Mouse (Mus musculus) myocyte (in vitro differentiated cells): ENCODE data around the gene Osbpl6. TPM values are rescaled to one million over a fixed set of nuclear protein-coding genes. Genes with fewer than 3 reads are reported as not detected.

Experiments
- H3K27me3 ChIP-seq: one replicate; pipeline ENCODE4 v1.6.1; 2011; ENCODE audit not compliant: control insufficient read depth, insufficient read depth, insufficient read length
- H3K36me3 ChIP-seq: one replicate; pipeline ENCODE4 v1.6.1; 2011; ENCODE audit not compliant: control insufficient read depth, insufficient read depth
- H3K4me2 ChIP-seq: one replicate; pipeline ENCODE4 v1.6.1; 2011; ENCODE audit warnings: low read depth, control low read depth
- H3K4me3 ChIP-seq: one replicate; pipeline ENCODE4 v1.5.1; 2011; ENCODE audit warnings: mild to moderate bottlenecking, control low read depth, moderate library complexity
- H3K79me2 ChIP-seq: one replicate; pipeline ENCODE4 v1.6.1; 2011; ENCODE audit not compliant: control insufficient read depth, insufficient read depth
- H3ac ChIP-seq: one replicate; pipeline ENCODE4 v1.6.1; 2011; ENCODE audit not compliant: control insufficient read depth, insufficient read length
- CEBPB ChIP-seq: IDR thresholded peaks from 2 replicates; pipeline ENCODE4 v1.6.1; 2011; ENCODE audit warnings: mild to moderate bottlenecking, moderate library complexity; ENCODE audit not compliant: poor library complexity, insufficient read depth, severe bottlenecking
- E2F4 ChIP-seq: IDR thresholded peaks from one replicate; pipeline ENCODE4 v1.6.1; 2011; ENCODE audit warnings: mild to moderate bottlenecking, control low read depth, moderate library complexity; ENCODE audit not compliant: insufficient read depth
- MAX ChIP-seq: IDR thresholded peaks from one replicate; pipeline ENCODE4 v1.6.1; 2011; ENCODE audit warnings: low read depth, mild to moderate bottlenecking, control low read depth
- MYOD1 ChIP-seq, 3 experiments: IDR thresholded peaks; one replicate each; pipeline ENCODE4 v1.6.1; 2011; ENCODE audit warnings: control low read depth in 2 of 3, low read depth in 2 of 3, mild to moderate bottlenecking in 2 of 3, moderate library complexity in 1 of 3; ENCODE audit not compliant: insufficient read length in 2 of 3, control insufficient read depth in 1 of 3
- MYOG ChIP-seq, 3 experiments: IDR thresholded peaks; one replicate each; pipeline ENCODE4 v1.6.1; 2011; ENCODE audit warnings: control low read depth in 2 of 3, low read depth in 2 of 3, mild to moderate bottlenecking in 2 of 3; ENCODE audit not compliant: insufficient read length in 2 of 3, control insufficient read depth in 1 of 3, insufficient read depth in 1 of 3
- POLR2A ChIP-seq: IDR thresholded peaks from one replicate; pipeline ENCODE4 v1.6.1; 2011; ENCODE audit warnings: low read depth, mild to moderate bottlenecking, control low read depth, moderate library complexity; ENCODE audit not compliant: insufficient read length
- POLR2AphosphoS2 ChIP-seq: IDR thresholded peaks from one replicate; pipeline ENCODE4 v1.6.1; 2011; ENCODE audit warnings: low read depth, control low read depth; ENCODE audit not compliant: insufficient read length
- REST ChIP-seq: IDR thresholded peaks from one replicate; pipeline ENCODE4 v1.6.1; 2011; ENCODE audit warnings: mild to moderate bottlenecking, control low read depth, moderate library complexity; ENCODE audit not compliant: insufficient read depth, insufficient read length
- SRF ChIP-seq: IDR thresholded peaks from one replicate; pipeline ENCODE4 v1.6.1; 2011; ENCODE audit warnings: low read depth; ENCODE audit not compliant: control insufficient read depth, insufficient read length
- TCF12 ChIP-seq: IDR thresholded peaks from one replicate; pipeline ENCODE4 v1.6.1; 2011; ENCODE audit warnings: mild to moderate bottlenecking, control low read depth; ENCODE audit not compliant: poor library complexity, insufficient read depth, severe bottlenecking
- TCF3 ChIP-seq: IDR thresholded peaks from one replicate; pipeline ENCODE4 v1.6.1; 2011; ENCODE audit warnings: low read depth, control low read depth; ENCODE audit not compliant: insufficient read length
- USF1 ChIP-seq: IDR thresholded peaks from one replicate; pipeline ENCODE4 v1.6.1; 2011; ENCODE audit warnings: low read depth, mild to moderate bottlenecking, control low read depth, moderate library complexity
- polyA plus RNA-seq: library from polyadenylated mRNA; unstranded; fragments of >200 nt; fragmentation: generic; extraction: Trizol; gene quantifications from one replicate; pipeline ENCODE4 v1.2.1, GENCODE M21; 2012; ENCODE audit warnings: missing spikeins

The Osbpl6 gene
- polyA plus RNA-seq, 1 experiment = 1.7 TPM

GRCm38 (mm10) chr2:76532490-76533126, 126.3 kb downstream of the Osbpl6 start:
- no peak overlapping the region for H3K4me2 ChIP-seq
- no peaks in the 10 kb centered on the region for H3K36me3 ChIP-seq
- TF ChIP-seq USF1 (no peak), POLR2A (no peak), TCF12 (no peak), MYOD1 (IDR thresholded peaks at IDR 0.05; ENCODE audit: control insufficient read depth in 1 of 3, insufficient read length in 2 of 3, low read depth in 2 of 3) (no peak), MAX (no peak)
- H3ac ChIP-seq = no peak overlapping the region
- no peaks in the 10 kb centered on the region for H3K79me2 ChIP-seq
- no peak overlapping the region for H3K4me3 ChIP-seq
- H3K27me3 ChIP-seq = no peaks in the 10 kb centered on the region

GRCm38 (mm10) chr2:76534932-76535331, 128.6 kb downstream of the Osbpl6 start:
- Histone ChIP-seq H3K27me3 (no peaks in the 10 kb centered on the region), H3K4me2 (no peak overlapping the region), H3K4me3 (no peak overlapping the region), H3K79me2 (no peaks in the 10 kb centered on the region), H3K36me3 (no peaks in the 10 kb centered on the region), H3ac (no peak overlapping the region)
- TF ChIP-seq MYOG (IDR thresholded peaks at IDR 0.05; ENCODE audit: control insufficient read depth in 1 of 3, insufficient read depth in 1 of 3, insufficient read length in 2 of 3, low read depth in 2 of 3) (no peak), TCF12 (no peak), CEBPB (no peak), POLR2AphosphoS2 (no peak), MYOD1 (IDR thresholded peaks at IDR 0.05; ENCODE audit: control insufficient read depth in 1 of 3, insufficient read length in 2 of 3, low read depth in 2 of 3) (no peak), SRF (no peak), E2F4 (no peak), REST (no peak), POLR2A (no peak), TCF3 (no peak), MAX (no peak), USF1 (no peak)

GRCm38 (mm10) chr2:76541900-76542299, 135.6 kb downstream of the Osbpl6 start:
- TF ChIP-seq MYOD1 (IDR thresholded peaks at IDR 0.05; ENCODE audit: control insufficient read depth in 1 of 3, insufficient read length in 2 of 3, low read depth in 2 of 3) = no peak
- TF ChIP-seq E2F4 = no peak
- no peak for TF ChIP-seq SRF
- TF ChIP-seq MYOG (IDR thresholded peaks at IDR 0.05; ENCODE audit: control insufficient read depth in 1 of 3, insufficient read depth in 1 of 3, insufficient read length in 2 of 3, low read depth in 2 of 3) = no peak
- TF ChIP-seq POLR2A = no peak
- no peak for TF ChIP-seq TCF3
- no peak for TF ChIP-seq TCF12
- no peak for TF ChIP-seq USF1
- no peak for TF ChIP-seq POLR2AphosphoS2
- TF ChIP-seq CEBPB = no peak
- no peak overlapping the region for H3K4me3 ChIP-seq
- H3K27me3 ChIP-seq = no peaks in the 10 kb centered on the region
- H3ac ChIP-seq = no peak overlapping the region
- no peaks in the 10 kb centered on the region for H3K79me2 ChIP-seq
- no peak overlapping the region for H3K4me2 ChIP-seq
- H3K36me3 ChIP-seq = no peaks in the 10 kb centered on the region

- Histone ChIP-seq H3K4me3 (no peak overlapping the region), H3K27me3 (no peaks in the 10 kb centered on the region), H3K4me2 (no peak overlapping the region), H3K36me3 (no peaks in the 10 kb centered on the region), H3K79me2 (no peaks in the 10 kb centered on the region), H3ac (no peak overlapping the region)
- TF ChIP-seq REST (no peak), MYOG (IDR thresholded peaks at IDR 0.05; ENCODE audit: control insufficient read depth in 1 of 3, insufficient read depth in 1 of 3, insufficient read length in 2 of 3, low read depth in 2 of 3) (no peak), SRF (no peak), CEBPB (peak; percentile 30; the same call in 1 of the 2 replicates), MYOD1 (IDR thresholded peaks at IDR 0.05; ENCODE audit: control insufficient read depth in 1 of 3, insufficient read length in 2 of 3, low read depth in 2 of 3) (no peak), POLR2AphosphoS2 (no peak)
These were observed 136.6 kb downstream of the Osbpl6 start for GRCm38 (mm10) chr2:76542921-76543320.

GRCm38 (mm10) chr2:76545539-76545938, 139.2 kb downstream of the Osbpl6 start:
- H3K36me3 ChIP-seq = no peaks in the 10 kb centered on the region
- TF ChIP-seq POLR2A (no peak), REST (no peak), CEBPB (no peak), TCF3 (no peak), TCF12 (no peak), MAX (no peak), MYOD1 (IDR thresholded peaks at IDR 0.05; ENCODE audit: control insufficient read depth in 1 of 3, insufficient read length in 2 of 3, low read depth in 2 of 3) (no peak), USF1 (no peak), MYOG (IDR thresholded peaks at IDR 0.05; ENCODE audit: control insufficient read depth in 1 of 3, insufficient read depth in 1 of 3, insufficient read length in 2 of 3, low read depth in 2 of 3) (no peak), SRF (no peak), POLR2AphosphoS2 (no peak), E2F4 (no peak)
- no peak overlapping the region for H3K4me3 ChIP-seq
- no peak overlapping the region for H3ac ChIP-seq
- no peaks in the 10 kb centered on the region for H3K79me2 ChIP-seq
- H3K27me3 ChIP-seq = no peaks in the 10 kb centered on the region
- no peak overlapping the region for H3K4me2 ChIP-seq
